Mouse (Mus musculus) skeletal muscle tissue, postnatal 0 days (tissue): Measurements from ENCODE around the gene Vmn1r63. TPM values are rescaled to one million over a fixed set of nuclear protein-coding genes. Genes with fewer than 3 reads are reported as not detected.

Source experiments
- polyA plus RNA-seq: library from polyadenylated mRNA; unstranded; fragments of >200 nt; fragmentation: Nextera tagmentation; extraction: Ambion mirVana; gene quantifications from 2 replicates; pipeline ENCODE4 v1.2.1, GENCODE M21; 2015

Gene Vmn1r63
- not detected in 2 replicates for polyA plus RNA-seq

DNA sequence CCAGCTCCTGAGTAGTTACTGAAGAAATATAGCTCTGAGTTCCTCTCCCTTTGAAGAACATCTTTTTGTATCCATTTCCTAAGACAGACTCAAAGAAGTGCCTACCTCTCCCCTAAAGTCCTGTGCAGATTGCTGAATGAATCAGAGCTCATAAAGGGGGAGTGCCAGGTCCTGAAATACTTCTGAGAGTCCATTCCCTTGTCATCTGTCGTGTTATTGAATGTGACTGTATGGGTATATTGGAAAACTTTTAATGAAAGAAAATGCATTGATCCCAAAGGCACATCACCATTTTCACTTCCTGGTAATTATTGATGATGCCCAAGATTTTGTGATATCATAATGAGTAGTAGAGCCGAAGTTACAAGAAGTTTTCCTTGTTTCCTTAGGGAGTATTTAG is at the start of gene Vmn1r63:
Vmn1r63 (minus strand) TSS at position 101 of the 400 bp plus-strand sequence.

Other genes with a start within 250 kb of the Vmn1r63 start
- not detected in 2 replicates for gene Vmn1r61, start 192.2 kb downstream of the Vmn1r63 start, polyA plus RNA-seq
- not detected in 2 replicates for gene Vmn1r62, start 131.8 kb downstream of the Vmn1r63 start, polyA plus RNA-seq
- gene Vmn1r64, start 79.1 kb upstream of the Vmn1r63 start, polyA plus RNA-seq, result not detected in 2 replicates
- gene Vmn1r65, start 205.6 kb upstream of the Vmn1r63 start, polyA plus RNA-seq, result not detected in 2 replicates
- not detected in 2 replicates for gene Nlrp4c, start 239.7 kb upstream of the Vmn1r63 start, polyA plus RNA-seq